Mouse (Mus musculus) layer of hippocampus, postnatal 25 days (tissue): Measurements from ENCODE around the gene Tmtc4. TPM values are rescaled to one million over a fixed set of nuclear protein-coding genes. Genes with fewer than 3 reads are reported as not detected.

ENCODE experiments used
- DNase-seq, 2 experiments: peaks; one replicate each; pipeline ENCODE4 v3.0.0; 2022; ENCODE audit warnings: mixed read lengths in 2 of 2, low spot score in 1 of 2; ENCODE audit errors: extremely low spot score in 1 of 2
- total RNA-seq, 2 experiments: library from RNA; stranded (reverse); gene quantifications; 2 replicates each; pipeline ENCODE4 v1.2.3; 2021

Tmtc4 gene
- 10 to 100 TPM; 22.8 to 24.4 TPM for total RNA-seq

- peak; percentile 83 to 84 for DNase-seq
Measured at GRCm38 (mm10) chr14:122983226-122984215, at the start of gene Tmtc4. Tmtc4 (minus strand) TSS chr14:122984035.

GRCm38 (mm10) chr14:123032435-123032834, 48.6 kb upstream of the Tmtc4 start:
- no peak for DNase-seq

- DNase-seq: no peak
Measured at GRCm38 (mm10) chr14:123027876-123028275, 44.0 kb upstream of the Tmtc4 start.

GRCm38 (mm10) chr14:123022981-123023380, 39.1 kb upstream of the Tmtc4 start:
- no peak for DNase-seq

GRCm38 (mm10) chr14:123016310-123016709, 32.5 kb upstream of the Tmtc4 start:
- no peak for DNase-seq

GRCm38 (mm10) chr14:123015687-123016086, 31.9 kb upstream of the Tmtc4 start:
- no peak for DNase-seq

- no peak for DNase-seq
Measured at GRCm38 (mm10) chr14:123009108-123010018, 25.5 kb upstream of the Tmtc4 start.

- no peak for DNase-seq
Measured at GRCm38 (mm10) chr14:123008672-123009071, 24.8 kb upstream of the Tmtc4 start.

GRCm38 (mm10) chr14:123003715-123004114, 19.9 kb upstream of the Tmtc4 start:
- DNase-seq: no peak

- no peak for DNase-seq
Measured at GRCm38 (mm10) chr14:123001391-123001790, 17.6 kb upstream of the Tmtc4 start.

- DNase-seq: no peak
Measured at GRCm38 (mm10) chr14:122997465-122997864, 13.6 kb upstream of the Tmtc4 start.

- DNase-seq: no peak
Measured at GRCm38 (mm10) chr14:122993935-122994334, 10.1 kb upstream of the Tmtc4 start.

GRCm38 (mm10) chr14:122992937-122993336, 9.1 kb upstream of the Tmtc4 start:
- DNase-seq: no peak

- DNase-seq: no peak
Measured at GRCm38 (mm10) chr14:122990521-122991052, 6.8 kb upstream of the Tmtc4 start.

GRCm38 (mm10) chr14:122986404-122986803, 2.6 kb upstream of the Tmtc4 start:
- no peak for DNase-seq

GRCm38 (mm10) chr14:122982571-122983225, 1.1 kb downstream of the Tmtc4 start:
- DNase-seq: peak; percentile 53

GRCm38 (mm10) chr14:122981831-122982485, 1.9 kb downstream of the Tmtc4 start:
- DNase-seq: no peak

GRCm38 (mm10) chr14:122978871-122979270, 5.0 kb downstream of the Tmtc4 start:
- no peak for DNase-seq

GRCm38 (mm10) chr14:122977797-122978140, 6.1 kb downstream of the Tmtc4 start:
- DNase-seq: no peak
